Mouse (Mus musculus) CH12.LX (cell line): ENCODE measurements around the gene Celsr2. TPM values are rescaled to one million over a fixed set of nuclear protein-coding genes. Genes with fewer than 3 reads are reported as not detected.
A peak's percentile ranks its signal among the peaks of the same experiment; 100 is the strongest.

Experiments used
- DNase-seq: peaks from one replicate; pipeline ENCODE4 v3.0.0-alpha.2; 2013; ENCODE audit errors: extremely low read depth
- H3K27ac ChIP-seq: 2 replicates; pipeline ENCODE4 v1.5.1; 2012; ENCODE audit warnings: low read depth, mild to moderate bottlenecking, control low read depth, moderate library complexity; ENCODE audit not compliant: insufficient read depth
- H3K27me3 ChIP-seq: replicated peaks from 2 replicates; pipeline ENCODE3; 2012; ENCODE audit warnings: inconsistent platforms
- H3K36me3 ChIP-seq, 2 experiments: replicated peaks in 1 of 2; 2 replicates each; pipeline versions ENCODE3 to v1.6.1; 2012; ENCODE audit warnings: inconsistent platforms in 1 of 2, low read length in 1 of 2, mild to moderate bottlenecking in 1 of 2, mixed read lengths in 1 of 2, moderate library complexity in 1 of 2; ENCODE audit not compliant: control insufficient read depth in 1 of 2, insufficient read depth in 1 of 2
- H3K4me1 ChIP-seq, 2 experiments: 2 replicates each; pipeline ENCODE4 v1.6.1; 2012; ENCODE audit warnings: inconsistent platforms in 1 of 2, moderate library complexity in 1 of 2; ENCODE audit not compliant: insufficient read depth in 2 of 2, control insufficient read depth in 1 of 2
- H3K4me2 ChIP-seq: 2 replicates; pipeline ENCODE4 v1.6.1; 2012; ENCODE audit warnings: low read depth, mild to moderate bottlenecking, control low read depth; ENCODE audit not compliant: poor library complexity, insufficient read depth, severe bottlenecking
- H3K4me3 ChIP-seq, 3 experiments: fragments of 150-350 bp in 1 of 3; sonication (generic) in 1 of 3; replicated peaks in 1 of 3; 2 replicates each; pipeline versions ENCODE3 to v1.5.1; 2011 to 2012; ENCODE audit warnings: low read depth in 2 of 3, low read length in 2 of 3, mild to moderate bottlenecking in 2 of 3, moderate library complexity in 2 of 3, control low read depth in 1 of 3, improper control_type of control experiment in 1 of 3, inconsistent platforms in 1 of 3, mixed read lengths in 1 of 3; ENCODE audit not compliant: poor library complexity in 1 of 3
- H3K79me2 ChIP-seq: replicated peaks from 2 replicates; pipeline ENCODE4 v1.6.1; 2012; ENCODE audit warnings: mild to moderate bottlenecking, moderate library complexity; ENCODE audit not compliant: control insufficient read depth, poor library complexity, insufficient read depth, severe bottlenecking; ENCODE audit errors: extremely low read depth
- H3K9ac ChIP-seq: 2 replicates; pipeline ENCODE4 v1.6.1; 2012; ENCODE audit warnings: low read depth, mild to moderate bottlenecking, control low read depth, moderate library complexity; ENCODE audit not compliant: insufficient read depth
- H3K9me3 ChIP-seq: replicated peaks from 2 replicates; pipeline ENCODE3; 2012; ENCODE audit warnings: low read length, inconsistent platforms, mixed read lengths
- BHLHE40 ChIP-seq: IDR thresholded peaks from 2 replicates; pipeline ENCODE4 v1.6.1; 2011; ENCODE audit warnings: mild to moderate bottlenecking, low read depth, low read length, improper control_type of control experiment
- CHD1 ChIP-seq: IDR thresholded peaks from 2 replicates; pipeline ENCODE4 v1.6.1; 2012; ENCODE audit warnings: low read depth, low read length, improper control_type of control experiment, inconsistent platforms
- CTCF ChIP-seq, 2 experiments: IDR thresholded peaks in 1 of 2; conservative IDR thresholded peaks in 1 of 2; 2 replicates each; pipeline ENCODE4 v1.5.1; 2011 to 2012; ENCODE audit warnings: low read depth in 2 of 2, low read length in 2 of 2, improper control_type of control experiment in 1 of 2, inconsistent platforms in 1 of 2, mild to moderate bottlenecking in 1 of 2, moderate library complexity in 1 of 2
- E2F4 ChIP-seq: IDR thresholded peaks from 2 replicates; pipeline ENCODE4 v1.6.1; 2011; ENCODE audit warnings: low read depth, low read length, improper control_type of control experiment; ENCODE audit not compliant: insufficient replicate concordance
- ELF1 ChIP-seq: IDR thresholded peaks from 2 replicates; pipeline ENCODE4 v1.6.1; 2014; ENCODE audit warnings: low read depth, mild to moderate bottlenecking, inconsistent platforms, low read length, improper control_type of control experiment
- EP300 ChIP-seq: IDR thresholded peaks from 2 replicates; pipeline ENCODE4 v1.6.1; 2011; ENCODE audit warnings: low read length, improper control_type of control experiment
- ETS1 ChIP-seq: conservative IDR thresholded peaks from 2 replicates; pipeline ENCODE4 v1.6.1; 2012; ENCODE audit warnings: low read depth, mild to moderate bottlenecking, inconsistent platforms, low read length, improper control_type of control experiment, moderate library complexity
- HCFC1 ChIP-seq: IDR thresholded peaks from 2 replicates; pipeline ENCODE4 v1.6.1; 2012; ENCODE audit warnings: low read depth, mild to moderate bottlenecking, inconsistent platforms, low read length, improper control_type of control experiment
- IRF4 ChIP-seq: IDR thresholded peaks from 2 replicates; pipeline ENCODE4 v1.6.1; 2014; ENCODE audit warnings: low read depth, mild to moderate bottlenecking, inconsistent platforms, low read length, improper control_type of control experiment
- JUN ChIP-seq: IDR thresholded peaks from 2 replicates; pipeline ENCODE4 v1.6.1; 2011; ENCODE audit warnings: low read depth, mild to moderate bottlenecking, low read length, improper control_type of control experiment, moderate library complexity; ENCODE audit not compliant: insufficient read depth
- JUND ChIP-seq: conservative IDR thresholded peaks from 2 replicates; pipeline ENCODE4 v1.6.1; 2011; ENCODE audit warnings: low read depth, low read length, improper control_type of control experiment
- MAX ChIP-seq: IDR thresholded peaks from 2 replicates; pipeline ENCODE4 v1.6.1; 2011; ENCODE audit warnings: low read length, improper control_type of control experiment
- MYC ChIP-seq: IDR thresholded peaks from 2 replicates; pipeline ENCODE4 v1.6.1; 2011; ENCODE audit warnings: low read depth, mild to moderate bottlenecking, improper control_type of control experiment, low read length
- NELFE ChIP-seq: IDR thresholded peaks from 2 replicates; pipeline ENCODE4 v1.6.1; 2011; ENCODE audit warnings: low read depth, low read length, improper control_type of control experiment
- NRF1 ChIP-seq: IDR thresholded peaks from 2 replicates; pipeline ENCODE4 v1.6.1; 2014; ENCODE audit warnings: low read depth, mild to moderate bottlenecking, inconsistent platforms, low read length, improper control_type of control experiment, moderate library complexity
- PAX5 ChIP-seq: IDR thresholded peaks from 2 replicates; pipeline ENCODE4 v1.6.1; 2012; ENCODE audit warnings: low read length, inconsistent platforms, mixed read lengths
- POLR2A ChIP-seq: IDR thresholded peaks from 2 replicates; pipeline ENCODE4 v1.6.1; 2011; ENCODE audit warnings: low read depth, mild to moderate bottlenecking, improper control_type of control experiment, low read length
- RAD21 ChIP-seq: IDR thresholded peaks from 2 replicates; pipeline ENCODE4 v1.6.1; 2011; ENCODE audit warnings: low read depth, mild to moderate bottlenecking, low read length, improper control_type of control experiment, moderate library complexity
- SIN3A ChIP-seq: IDR thresholded peaks from 2 replicates; pipeline ENCODE4 v1.6.1; 2012; ENCODE audit warnings: low read length, improper control_type of control experiment, inconsistent platforms
- SMC3 ChIP-seq: IDR thresholded peaks from 2 replicates; pipeline ENCODE4 v1.6.1; 2011; ENCODE audit warnings: low read depth, low read length, improper control_type of control experiment
- TCF12 ChIP-seq: IDR thresholded peaks from 2 replicates; pipeline ENCODE4 v1.6.1; 2014; ENCODE audit warnings: low read depth, mild to moderate bottlenecking, inconsistent platforms, low read length, improper control_type of control experiment
- USF1 ChIP-seq: IDR thresholded peaks from 2 replicates; pipeline ENCODE4 v1.6.1; 2014; ENCODE audit warnings: low read depth, mild to moderate bottlenecking, inconsistent platforms, low read length, improper control_type of control experiment
- ZC3H11A ChIP-seq: IDR thresholded peaks from 2 replicates; pipeline ENCODE4 v1.6.1; 2012; ENCODE audit warnings: low read depth, mild to moderate bottlenecking, inconsistent platforms, low read length, improper control_type of control experiment
- ZKSCAN1 ChIP-seq: IDR thresholded peaks from 2 replicates; pipeline ENCODE4 v1.6.1; 2012; ENCODE audit warnings: low read depth, inconsistent platforms, low read length, improper control_type of control experiment, borderline replicate concordance
- ZMIZ1 ChIP-seq: IDR thresholded peaks from 2 replicates; pipeline ENCODE4 v1.6.1; 2012; ENCODE audit warnings: low read depth, mild to moderate bottlenecking, inconsistent platforms, low read length, improper control_type of control experiment
- dilution Hi-C: fragments of 300-500 bp; cut with MboI; formaldehyde crosslinking; loops from 2 replicates; pipeline ENCODE4 v1.14.3; 2020; ENCODE audit warnings: low sequenced_read_pairs; ENCODE audit not compliant: extremely low pct_unique_long_range_greater_than_20kb, extremely low pct_ligation_motif_present
- in situ Hi-C: fragments of 300-500 bp; cut with MboI; formaldehyde crosslinking; loops from 3 replicates; pipeline ENCODE4 v1.14.3; 2019; ENCODE audit warnings: low sequenced_read_pairs, low pct_ligation_motif_present, low pct_unique_long_range_greater_than_20kb, mixed read lengths
- polyA plus RNA-seq: library from polyadenylated mRNA; unstranded; fragments of >175 nt; gene quantifications from 2 replicates; pipeline ENCODE4 v1.2.1, GENCODE M21; 2012; ENCODE audit warnings: low read depth; ENCODE audit not compliant: insufficient read length
- total RNA-seq, 2 experiments: library from RNA; depleted of rRNA; stranded (reverse); fragments of 300-350 nt in 1 of 2; fragments of >200 nt in 1 of 2; gene quantifications; 2 replicates each; pipeline ENCODE4 v1.2.3; 2012 to 2014

The Celsr2 gene
- total and polyA plus RNA-seq, 3 experiments: not detected

DNA sequence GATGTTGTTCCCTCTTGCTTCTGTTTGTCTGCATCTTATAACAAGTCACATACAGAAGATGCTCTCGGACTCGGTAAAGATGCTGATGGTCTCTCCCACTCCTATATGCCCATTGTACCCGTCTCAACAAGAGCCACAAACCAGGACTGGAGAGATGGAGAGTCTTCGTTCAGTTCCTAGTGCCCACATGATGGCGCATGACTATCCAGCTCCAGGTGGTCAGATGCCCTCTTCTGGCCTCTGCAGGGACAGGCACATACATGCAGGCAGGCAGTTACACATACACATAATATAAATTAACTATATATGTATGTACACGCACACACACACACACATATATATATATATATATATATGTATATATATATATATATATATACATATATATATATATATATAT, 34.7 kb downstream of the Celsr2 start:
- Histone ChIP-seq H3K27me3 (no peaks in the 10 kb centered on the region), H3K79me2 (peaks cover 8% of the 10 kb centered on the region; the same call in 1 of the 2 replicates), H3K9ac (no peak overlapping the region), H3K36me3 (peaks cover 1 to 46% of the 10 kb centered on the region in 2 experiments), H3K4me2 (no peak overlapping the region), H3K4me1 (peaks cover 10 to 26% of the 10 kb centered on the region in 2 experiments; a peak in 3 of 4 replicates), H3K9me3 (no peaks in the 10 kb centered on the region), H3K27ac (no peak overlapping the region), H3K4me3 (no peak overlapping the region)
- peak; percentile 63 for DNase-seq
- TF ChIP-seq NELFE (peak; percentile 55; the same call in 1 of the 2 replicates), RAD21 (peak; percentile 43), ZMIZ1 (no peak), CTCF (conservative IDR thresholded peaks at IDR 0.05 in 1 of 2, IDR thresholded peaks at IDR 0.05 in 1 of 2; ENCODE audit: low read depth in 2 of 2, low read length in 2 of 2) (peak; percentile 13 to 99; a peak in 2 of 4 replicates), MAX (0 out of 2 replicates have a peak, but pooled peaks have one; percentile 26), MYC (0 out of 2 replicates have a peak, but pooled peaks have one; percentile 18), BHLHE40 (no peak), SMC3 (peak; percentile 77), SIN3A (peak; percentile 43; the same call in 1 of the 2 replicates), ELF1 (0 out of 2 replicates have a peak, but pooled peaks have one; percentile 10)
- in situ Hi-C loops (loop anchor here (10.0 kb wide), 1 partner anchor 216 kb away; no protein-coding TSS in a partner anchor), dilution Hi-C loops (no loop called here)

DNA sequence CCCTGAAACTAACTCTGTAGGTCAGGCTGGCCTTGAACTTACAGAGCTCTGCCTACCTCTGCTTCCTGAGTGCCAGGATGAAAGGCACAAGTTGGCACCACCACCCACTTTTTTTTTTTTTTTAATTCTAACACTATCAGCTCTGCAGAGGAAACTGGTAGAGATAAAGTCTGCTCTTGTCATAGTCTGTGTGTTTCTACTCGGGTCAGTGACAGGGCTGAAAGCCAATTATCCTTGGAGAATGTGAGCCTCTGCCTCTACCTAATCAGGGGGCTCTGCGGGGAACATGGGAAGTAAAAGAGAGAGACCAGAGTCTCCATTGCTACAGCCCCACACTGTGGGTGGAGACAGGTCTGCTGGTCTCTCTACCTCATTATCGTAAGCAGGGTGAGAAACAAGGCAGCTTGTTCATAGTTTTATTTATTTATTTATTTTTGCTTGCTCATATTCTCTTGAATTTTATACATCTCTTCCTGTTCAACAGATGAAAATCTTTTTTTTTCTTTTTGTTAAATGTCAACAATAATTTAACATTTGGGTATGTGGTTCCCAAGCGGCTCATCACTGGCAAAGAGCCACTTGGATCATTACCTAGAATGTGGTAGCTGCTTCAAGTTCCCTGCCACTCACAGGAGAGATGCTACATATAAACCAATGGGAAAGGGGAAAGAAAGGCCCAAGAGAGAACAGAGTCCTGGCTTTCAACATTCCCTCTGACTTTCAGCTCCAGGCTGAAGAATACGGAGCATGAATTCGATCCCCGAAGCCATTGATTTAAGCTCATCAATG, 36.3 kb downstream of the Celsr2 start:
- H3K79me2 ChIP-seq: no peaks in the 10 kb centered on the region
- H3K4me3 ChIP-seq: no peak overlapping the region
- no peak for DNase-seq
- peaks cover 10 to 20% of the 10 kb centered on the region in 2 experiments; a peak in 3 of 4 replicates for H3K4me1 ChIP-seq
- H3K9me3 ChIP-seq: no peaks in the 10 kb centered on the region
- H3K27me3 ChIP-seq: no peaks in the 10 kb centered on the region
- TF ChIP-seq PAX5 (no peak), USF1 (no peak)
- peaks cover 0 to 54% of the 10 kb centered on the region in 2 experiments for H3K36me3 ChIP-seq
- H3K27ac ChIP-seq: no peak overlapping the region
- H3K4me2 ChIP-seq: no peak overlapping the region
- dilution Hi-C loops: no loop called here
- in situ Hi-C loops: no loop called here
- no peak overlapping the region for H3K9ac ChIP-seq

- no peak overlapping the region for H3K27ac ChIP-seq
- H3K27me3 ChIP-seq: no peaks in the 10 kb centered on the region
- H3K9ac ChIP-seq: no peak overlapping the region
- no peaks in the 10 kb centered on the region for H3K79me2 ChIP-seq
- peaks cover 0 to 56% of the 10 kb centered on the region in 2 experiments for H3K36me3 ChIP-seq
- H3K4me2 ChIP-seq: no peak overlapping the region
- dilution Hi-C loops: no loop called here
- H3K4me1 ChIP-seq: peaks cover 0 to 12% of the 10 kb centered on the region in 2 experiments; a peak in 1 of 4 replicates
- H3K9me3 ChIP-seq: no peaks in the 10 kb centered on the region
- no peak for DNase-seq
- no peak overlapping the region for H3K4me3 ChIP-seq
- in situ Hi-C loops: no loop called here
- TF ChIP-seq EP300 (no peak), JUND (no peak), E2F4 (no peak), ETS1 (no peak), NELFE (no peak), PAX5 (no peak), IRF4 (no peak), POLR2A (no peak), HCFC1 (no peak), ZC3H11A (no peak), ZKSCAN1 (no peak), CHD1 (no peak), USF1 (no peak), TCF12 (no peak), NRF1 (no peak), JUN (no peak)
Observed at GRCm38 (mm10) chr3:108372691-108373090, 42.7 kb downstream of the Celsr2 start.
